Mouse (Mus musculus) limb, embryonic 11.5 days (tissue): ENCODE measurements around the gene Tbc1d22b. TPM values are rescaled to one million over a fixed set of nuclear protein-coding genes. Genes with fewer than 3 reads are reported as not detected.
"Not testable (repeated sequence)": the region's sequence is repeated elsewhere in the genome, so short reads cannot be mapped to it uniquely, and the experiment has no call there.

Source experiments
- ATAC-seq: fragments of 200-750 bp; cut with Nextera tagmentation; 2 replicates; pipeline ENCODE4 v1.8.0; 2017; ENCODE audit warnings: low read depth; ENCODE audit not compliant: insufficient number of reproducible peaks, low FRiP score, low TSS enrichment
- DNase-seq: peaks from one replicate; pipeline ENCODE4 v3.0.0-alpha.2; 2015; ENCODE audit warnings: low spot score
- H3K27ac ChIP-seq: fragments of 300-500 bp; sonication (generic); replicated peaks from 2 replicates; pipeline ENCODE4 v1.5.1; 2014; ENCODE audit warnings: low read depth, mild to moderate bottlenecking, low read length
- H3K27me3 ChIP-seq: fragments of 300-500 bp; sonication (generic); 2 replicates; pipeline ENCODE4 v1.6.1; 2014; ENCODE audit warnings: mild to moderate bottlenecking, low read length, mixed read lengths; ENCODE audit not compliant: control insufficient read depth, insufficient read depth
- H3K36me3 ChIP-seq: fragments of 300-500 bp; sonication (generic); 2 replicates; pipeline ENCODE4 v1.6.1; 2014; ENCODE audit warnings: mild to moderate bottlenecking, low read length, moderate library complexity, mixed read lengths; ENCODE audit not compliant: control insufficient read depth, insufficient read depth
- H3K4me1 ChIP-seq: fragments of 300-500 bp; sonication (generic); 2 replicates; pipeline ENCODE4 v1.6.1; 2014; ENCODE audit warnings: low read length, mixed read lengths; ENCODE audit not compliant: control insufficient read depth, insufficient read depth
- H3K4me2 ChIP-seq: fragments of 300-500 bp; sonication (generic); 2 replicates; pipeline ENCODE4 v1.6.1; 2014; ENCODE audit warnings: low read depth, mild to moderate bottlenecking, moderate library complexity; ENCODE audit not compliant: severe bottlenecking
- H3K4me3 ChIP-seq: fragments of 300-500 bp; sonication (generic); 2 replicates; pipeline ENCODE4 v1.5.1; 2014; ENCODE audit warnings: low read depth, low read length
- H3K9ac ChIP-seq: fragments of 300-500 bp; sonication (generic); 2 replicates; pipeline ENCODE4 v1.6.1; 2014; ENCODE audit warnings: mild to moderate bottlenecking, low read length
- H3K9me3 ChIP-seq: fragments of 300-500 bp; sonication (generic); 2 replicates; pipeline ENCODE4 v1.6.1; 2016; ENCODE audit warnings: low read length; ENCODE audit not compliant: control insufficient read depth
- WGBS: fragments of 180-500 bp; shearing (Covaris S2); extraction: QIAGEN DNeasy Blood & Tissue Kit; methylation state at CpG from one replicate; pipeline ENCODE4 v1.1.7; 2014; 5-methylcytosine and 5-hydroxymethylcytosine counted together
- polyA plus RNA-seq: library from polyadenylated mRNA; unstranded; fragments of >200 nt; fragmentation: Nextera tagmentation; extraction: Ambion mirVana; gene quantifications from 2 replicates; pipeline ENCODE4 v1.2.1, GENCODE M21; 2014

Tbc1d22b gene
- polyA plus RNA-seq, 1 experiment from 2014 or later, result 19.7 TPM

GRCm38 (mm10) chr17:29589221-29589898 lies 39.8 kb downstream of the Tbc1d22b start:
- DNase-seq (no peak), ATAC-seq (no peak)
- Histone ChIP-seq H3K36me3 (0 out of 2 replicates have a peak, but pooled peaks cover 2% of the 10 kb centered on the region), H3K9me3 (no peaks in the 10 kb centered on the region), H3K27ac (0 out of 2 replicates have a peak overlapping the region, but pooled peaks have one; percentile 12), H3K4me1 (peaks cover 6% of the 10 kb centered on the region), H3K4me3 (no peak overlapping the region), H3K27me3 (no peaks in the 10 kb centered on the region), H3K4me2 (no peak overlapping the region), H3K9ac (no peak overlapping the region; the same call in 1 of the 2 replicates)
- WGBS, result 61% methylated on average over 11 of the region's 11 CpGs

- no peak overlapping the region for H3K9ac ChIP-seq
- no peak overlapping the region for H3K4me2 ChIP-seq
- H3K27me3 ChIP-seq, result no peaks in the 10 kb centered on the region
- H3K4me3 ChIP-seq, result no peak overlapping the region
- no peak for DNase-seq
- no peaks in the 10 kb centered on the region for H3K4me1 ChIP-seq
- ATAC-seq, result no peak
- peaks cover 6% of the 10 kb centered on the region; the same call in 1 of the 2 replicates for H3K36me3 ChIP-seq
- 80% methylated on average over 15 of the region's 15 CpGs for WGBS
- H3K9me3 ChIP-seq, result no peaks in the 10 kb centered on the region
- no peak overlapping the region for H3K27ac ChIP-seq
Measured at GRCm38 (mm10) chr17:29595891-29596770, 46.5 kb downstream of the Tbc1d22b start.

- Histone ChIP-seq H3K9me3 (no peaks in the 10 kb centered on the region), H3K4me2 (no peak overlapping the region), H3K36me3 (peaks cover 6% of the 10 kb centered on the region; the same call in 1 of the 2 replicates), H3K4me3 (no peak overlapping the region), H3K9ac (no peak overlapping the region), H3K27ac (no peak overlapping the region), H3K4me1 (no peaks in the 10 kb centered on the region), H3K27me3 (no peaks in the 10 kb centered on the region)
- whole genome bisulfite sequencing, result 92% methylated on average over 13 of the region's 13 CpGs
- ATAC-seq, result no peak
- DNase-seq, result no peak
Measured at GRCm38 (mm10) chr17:29596771-29597132, 47.2 kb downstream of the Tbc1d22b start.

GRCm38 (mm10) chr17:29599051-29599450 lies 49.5 kb downstream of the Tbc1d22b start:
- peaks cover 8% of the 10 kb centered on the region; the same call in 1 of the 2 replicates for H3K36me3 ChIP-seq
- H3K9ac ChIP-seq, result no peak overlapping the region
- H3K9me3 ChIP-seq, result no peaks in the 10 kb centered on the region
- no peaks in the 10 kb centered on the region for H3K4me1 ChIP-seq
- H3K27me3 ChIP-seq, result no peaks in the 10 kb centered on the region
- DNase-seq, result no peak
- ATAC-seq, result no peak
- no peak overlapping the region for H3K4me3 ChIP-seq
- H3K27ac ChIP-seq, result no peak overlapping the region
- no peak overlapping the region for H3K4me2 ChIP-seq
- WGBS, result 93% methylated on average over 14 of the region's 14 CpGs

- no peaks in the 10 kb centered on the region for H3K27me3 ChIP-seq
- peaks cover 8% of the 10 kb centered on the region; the same call in 1 of the 2 replicates for H3K36me3 ChIP-seq
- DNase-seq (no peak), ATAC-seq (no peak)
- H3K4me2 ChIP-seq, result no peak overlapping the region
- no peak overlapping the region for H3K27ac ChIP-seq
- WGBS, result 90% methylated on average over 8 of the region's 8 CpGs
- H3K4me1 ChIP-seq, result no peaks in the 10 kb centered on the region
- no peaks in the 10 kb centered on the region for H3K9me3 ChIP-seq
- no peak overlapping the region for H3K4me3 ChIP-seq
- H3K9ac ChIP-seq, result no peak overlapping the region
Measured at GRCm38 (mm10) chr17:29599537-29599936, 50.0 kb downstream of the Tbc1d22b start.

- Histone ChIP-seq H3K36me3 (peaks cover 5% of the 10 kb centered on the region; the same call in 1 of the 2 replicates), H3K4me2 (no peak overlapping the region), H3K27ac (no peak overlapping the region), H3K4me3 (no peak overlapping the region), H3K9me3 (no peaks in the 10 kb centered on the region), H3K9ac (no peak overlapping the region), H3K27me3 (no peaks in the 10 kb centered on the region), H3K4me1 (no peaks in the 10 kb centered on the region)
- 78% methylated on average over 4 of the region's 4 CpGs for WGBS
- DNase-seq (no peak), ATAC-seq (no peak)
Measured at GRCm38 (mm10) chr17:29601391-29601790, 51.8 kb downstream of the Tbc1d22b start.

GRCm38 (mm10) chr17:29603283-29603682 lies 53.7 kb downstream of the Tbc1d22b start:
- 25% methylated on average over 6 of the region's 6 CpGs for WGBS
- H3K9me3 ChIP-seq, result no peaks in the 10 kb centered on the region
- no peak overlapping the region for H3K27ac ChIP-seq
- no peak overlapping the region for H3K4me2 ChIP-seq
- H3K4me3 ChIP-seq, result no peak overlapping the region
- H3K4me1 ChIP-seq, result no peaks in the 10 kb centered on the region
- ATAC-seq (no peak), DNase-seq (peak; percentile 90)
- no peaks in the 10 kb centered on the region for H3K27me3 ChIP-seq
- H3K9ac ChIP-seq, result no peak overlapping the region
- H3K36me3 ChIP-seq, result peaks cover 5% of the 10 kb centered on the region; the same call in 1 of the 2 replicates

GRCm38 (mm10) chr17:29613453-29613852 lies 63.9 kb downstream of the Tbc1d22b start:
- H3K9me3 ChIP-seq, H3K4me1 ChIP-seq, H3K27ac ChIP-seq, ATAC-seq, DNase-seq, H3K36me3 ChIP-seq, H3K9ac ChIP-seq, H3K27me3 ChIP-seq, H3K4me2 ChIP-seq, H3K4me3 ChIP-seq: not testable (repeated sequence)
- WGBS, result 88% methylated on average over 5 of the region's 5 CpGs
